Mouse (Mus musculus): ENCODE measurements around the gene Vmn1r34. TPM values are rescaled to one million over a fixed set of nuclear protein-coding genes. Genes with fewer than 3 reads are reported as not detected.

Vmn1r34 gene
- not detected in 2 replicates for polyA plus RNA-seq (2012; rRNA removed; ENCODE audit: low replicate concordance)

DNA sequence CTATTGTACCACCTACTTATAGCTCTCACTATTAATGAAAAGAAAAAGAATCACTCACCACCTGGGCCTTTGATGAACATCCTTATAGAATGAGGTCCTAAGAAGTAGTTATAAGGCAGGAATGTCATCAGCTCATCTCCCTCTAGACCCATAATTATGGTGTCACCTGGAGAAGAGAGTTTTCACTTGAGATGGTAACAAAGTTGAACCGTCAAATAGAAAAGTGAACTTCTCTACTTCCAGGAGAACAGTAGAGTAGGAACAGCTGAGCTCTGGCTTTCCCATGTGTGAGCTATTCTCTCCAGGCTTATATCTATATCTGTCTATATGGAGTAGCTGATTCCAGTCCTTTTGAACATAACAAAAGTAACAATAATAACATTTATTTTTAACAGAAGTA lies at the start of gene Vmn1r34:
TSS of gene Vmn1r34 (minus strand) at position 101 of the 400 bp plus-strand sequence.

DNA sequence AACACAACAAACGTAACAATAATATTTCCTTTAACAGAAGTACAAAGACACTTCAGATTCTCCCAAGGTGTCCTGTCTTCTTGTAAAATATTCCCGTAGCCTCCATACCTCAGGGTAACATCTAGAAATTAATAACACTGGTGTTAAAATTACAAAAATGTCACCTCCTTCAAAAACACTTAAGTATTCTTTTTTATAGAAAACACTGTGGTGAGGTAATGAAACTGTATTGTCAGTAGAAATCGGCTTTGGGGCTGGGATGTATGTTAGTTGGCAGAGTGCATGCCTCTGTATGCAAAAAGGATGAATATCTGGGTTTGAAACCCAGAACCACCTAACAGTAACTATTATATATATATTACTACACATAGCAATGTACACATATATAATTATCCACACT lies 42.1 kb upstream of the Vmn1r34 start, which contains the start of gene Vmn1r35:
TSS of gene Vmn1r35 (minus strand) at position 101 of the 400 bp plus-strand sequence.

DNA sequence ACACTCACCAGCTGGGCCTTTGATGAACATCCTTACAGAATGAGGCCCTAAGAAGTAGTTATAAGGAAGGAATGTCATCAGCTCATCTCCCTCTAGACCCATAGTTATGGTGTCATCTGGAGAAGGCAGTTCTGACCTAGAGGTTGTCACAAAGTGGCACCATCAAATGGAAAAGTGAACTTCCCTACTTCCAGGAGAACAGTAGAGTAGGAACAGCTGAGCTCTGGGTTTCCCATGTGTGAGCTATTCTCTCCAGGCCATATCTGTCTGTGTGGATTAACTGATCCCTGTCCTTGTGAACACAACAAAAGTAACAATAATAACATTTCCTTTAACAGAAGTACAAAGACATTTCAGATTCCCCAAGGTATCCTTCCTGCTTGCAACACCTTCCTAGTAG lies 25.5 kb downstream of the Vmn1r34 start, which contains the start of gene Vmn1r33:
TSS of gene Vmn1r33 (minus strand) at position 101 of the 400 bp plus-strand sequence.

Other genes starting within 250 kb of the Vmn1r34 start
- 1.7 and 2.1 TPM in 2 replicates for gene Mad2l1, start 108.5 kb downstream of the Vmn1r34 start, polyA plus RNA-seq (2012; rRNA removed; ENCODE audit: low replicate concordance)
- not detected in 2 replicates for gene Vmn1r32, start 83.8 kb downstream of the Vmn1r34 start, polyA plus RNA-seq (2012; rRNA removed; ENCODE audit: low replicate concordance)
- not detected in 2 replicates for gene Vmn1r33, start 25.6 kb downstream of the Vmn1r34 start, polyA plus RNA-seq (2012; rRNA removed; ENCODE audit: low replicate concordance)
- not detected in 2 replicates for gene Vmn1r35, start 42.0 kb upstream of the Vmn1r34 start, polyA plus RNA-seq (2012; rRNA removed; ENCODE audit: low replicate concordance)
- gene Vmn1r36, start 75.3 kb upstream of the Vmn1r34 start, polyA plus RNA-seq (2012; rRNA removed; ENCODE audit: low replicate concordance): not detected in 2 replicates
- gene Vmn1r37, start 85.5 kb upstream of the Vmn1r34 start, polyA plus RNA-seq (2012; rRNA removed; ENCODE audit: low replicate concordance): not detected in 2 replicates
- not detected in 2 replicates for gene Vmn1r38, start 138.7 kb upstream of the Vmn1r34 start, polyA plus RNA-seq (2012; rRNA removed; ENCODE audit: low replicate concordance)
- not detected in 2 replicates for gene Vmn1r39, start 166.7 kb upstream of the Vmn1r34 start, polyA plus RNA-seq (2012; rRNA removed; ENCODE audit: low replicate concordance)

Measured in duodenum, adult 2 months (tissue).